Mouse (Mus musculus) testis, adult 2 months (tissue): ENCODE results near the gene Znrd1as.

ENCODE experiments used
- CTCF ChIP-seq: fragments of 200-500 bp; IDR thresholded peaks from 2 replicates; pipeline ENCODE4 v1.5.1; 2012; ENCODE audit warnings: low read depth, mild to moderate bottlenecking, inconsistent platforms, low read length, moderate library complexity; ENCODE audit not compliant: control insufficient read depth, insufficient read depth, insufficient replicate concordance
- POLR2A ChIP-seq: fragments of 200-500 bp; IDR thresholded peaks from 2 replicates; pipeline ENCODE4 v1.6.1; 2012; ENCODE audit warnings: low read depth, mild to moderate bottlenecking, inconsistent platforms, low read length, moderate library complexity; ENCODE audit not compliant: control insufficient read depth

DNA sequence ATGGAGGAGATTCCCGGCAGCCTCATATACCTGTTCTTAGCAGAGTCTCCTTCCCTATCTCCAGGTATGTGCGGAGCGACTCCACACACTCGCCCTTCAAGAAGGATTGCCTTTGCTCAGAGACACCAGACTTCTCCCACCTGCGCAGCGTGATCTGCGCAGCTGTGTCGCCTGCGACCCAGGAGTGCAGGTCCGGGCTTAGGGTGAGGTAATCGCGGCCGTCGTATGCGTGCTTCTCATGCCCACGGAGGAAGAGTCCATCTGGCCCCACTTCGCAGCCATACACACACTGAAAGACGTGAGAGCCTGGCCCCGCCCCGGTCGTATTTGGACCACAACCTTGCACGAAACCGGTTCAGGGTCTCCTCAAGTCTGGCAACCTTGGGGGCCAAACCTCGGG is 30.1 kb downstream of the Znrd1as start:
- TF ChIP-seq POLR2A (no peak), CTCF (no peak)
